Mouse (Mus musculus) T-helper 1 cell (primary cell): Measurements from ENCODE around the gene Ube2z.

ENCODE experiments used
- in situ Hi-C: fragments of 300-600 bp; cut with MboI, MseI; formaldehyde crosslinking; loops from one replicate; pipeline ENCODE4 v1.15.1; 2025; ENCODE audit warnings: high pct_unique_total_duplicates

Gene Ube2z

GRCm38 (mm10) chr11:96064521-96065214, 520 bp downstream of the Ube2z start:
- in situ Hi-C loops: loop anchor here (10.0 kb wide), 1 partner anchor 1050 kb away; the partner anchor contains the start of gene Tbx21

- in situ Hi-C loops: no loop called here
These were observed 6.9 kb downstream of the Ube2z start for GRCm38 (mm10) chr11:96058309-96058708.

- in situ Hi-C loops: no loop called here
These were observed 14.3 kb downstream of the Ube2z start for GRCm38 (mm10) chr11:96050854-96051253.

- in situ Hi-C loops: no loop called here
These were observed 15.2 kb downstream of the Ube2z start for GRCm38 (mm10) chr11:96049939-96050338.

GRCm38 (mm10) chr11:96047469-96048373, 17.5 kb downstream of the Ube2z start:
- in situ Hi-C loops: no loop called here

GRCm38 (mm10) chr11:96046793-96047192, 18.4 kb downstream of the Ube2z start:
- in situ Hi-C loops: no loop called here

GRCm38 (mm10) chr11:96046028-96046427, 19.2 kb downstream of the Ube2z start:
- in situ Hi-C loops: no loop called here

- in situ Hi-C loops: no loop called here
These were observed 20.2 kb downstream of the Ube2z start for GRCm38 (mm10) chr11:96044803-96045567.

GRCm38 (mm10) chr11:96038560-96038959, 26.6 kb downstream of the Ube2z start:
- in situ Hi-C loops: no loop called here

GRCm38 (mm10) chr11:96037499-96037898, 27.7 kb downstream of the Ube2z start:
- in situ Hi-C loops: no loop called here

GRCm38 (mm10) chr11:96035133-96035532, 30.1 kb downstream of the Ube2z start:
- in situ Hi-C loops: no loop called here

- in situ Hi-C loops: no loop called here
These were observed 30.6 kb downstream of the Ube2z start, which contains the start of gene Snf8 for GRCm38 (mm10) chr11:96034596-96035052. Gene Snf8 (plus strand): TSS chr11:96034885.

- in situ Hi-C loops: no loop called here
These were observed 31.1 kb downstream of the Ube2z start for GRCm38 (mm10) chr11:96034116-96034515.

GRCm38 (mm10) chr11:96033264-96033663, 31.9 kb downstream of the Ube2z start:
- in situ Hi-C loops: no loop called here

- in situ Hi-C loops: no loop called here
These were observed 33.5 kb downstream of the Ube2z start for GRCm38 (mm10) chr11:96031701-96032100.

- in situ Hi-C loops: no loop called here
These were observed 34.6 kb downstream of the Ube2z start for GRCm38 (mm10) chr11:96030571-96030970.

- in situ Hi-C loops: no loop called here
These were observed 37.1 kb downstream of the Ube2z start for GRCm38 (mm10) chr11:96028130-96028529.

- in situ Hi-C loops: no loop called here
These were observed 44.6 kb downstream of the Ube2z start for GRCm38 (mm10) chr11:96020622-96021021.

GRCm38 (mm10) chr11:96017941-96018351, 47.2 kb downstream of the Ube2z start:
- in situ Hi-C loops: no loop called here

- in situ Hi-C loops: no loop called here
These were observed 49.8 kb downstream of the Ube2z start for GRCm38 (mm10) chr11:96015421-96015820.

GRCm38 (mm10) chr11:96011982-96012381, 53.2 kb downstream of the Ube2z start:
- in situ Hi-C loops: no loop called here

GRCm38 (mm10) chr11:96008827-96009226, 56.4 kb downstream of the Ube2z start:
- in situ Hi-C loops: loop anchor here (10.0 kb wide), 1 partner anchor 1226 kb away; no protein-coding TSS in a partner anchor
